Mouse (Mus musculus) liver, embryonic 12.5 days (tissue): ENCODE data around the gene Otud4. TPM values are rescaled to one million over a fixed set of nuclear protein-coding genes. Genes with fewer than 3 reads are reported as not detected.
A peak's percentile ranks its signal among the peaks of the same experiment; 100 is the strongest.
"Not testable (repeated sequence)": the region's sequence is repeated elsewhere in the genome, so short reads cannot be mapped to it uniquely, and the experiment has no call there.

Experiments used
- ATAC-seq: fragments of 200-750 bp; cut with Nextera tagmentation; 2 replicates; pipeline ENCODE4 v1.8.0; 2017; ENCODE audit warnings: moderate number of reproducible peaks, mild to moderate bottlenecking, moderate library complexity
- H3K27ac ChIP-seq: fragments of 300-500 bp; sonication (generic); 2 replicates; pipeline ENCODE4 v1.5.1; 2016; ENCODE audit warnings: mild to moderate bottlenecking
- H3K27me3 ChIP-seq: fragments of 300-500 bp; sonication (generic); replicated peaks from 2 replicates; pipeline ENCODE4 v1.6.1; 2016; ENCODE audit warnings: mild to moderate bottlenecking, moderate library complexity
- H3K36me3 ChIP-seq: fragments of 300-500 bp; sonication (generic); 2 replicates; pipeline ENCODE4 v1.6.1; 2016; ENCODE audit warnings: mild to moderate bottlenecking, moderate library complexity
- H3K4me1 ChIP-seq: fragments of 300-500 bp; sonication (generic); 2 replicates; pipeline ENCODE4 v1.6.1; 2016
- H3K4me2 ChIP-seq: fragments of 300-500 bp; sonication (generic); 2 replicates; pipeline ENCODE4 v1.6.1; 2016; ENCODE audit warnings: mild to moderate bottlenecking, moderate library complexity
- H3K4me3 ChIP-seq: fragments of 300-500 bp; sonication (generic); 2 replicates; pipeline ENCODE4 v1.5.1; 2016; ENCODE audit warnings: mild to moderate bottlenecking, moderate library complexity
- H3K9ac ChIP-seq: fragments of 300-500 bp; sonication (generic); 2 replicates; pipeline ENCODE4 v1.6.1; 2016; ENCODE audit warnings: mild to moderate bottlenecking, moderate library complexity
- H3K9me3 ChIP-seq: fragments of 300-500 bp; sonication (generic); replicated peaks from 2 replicates; pipeline ENCODE4 v1.6.1; 2016; ENCODE audit warnings: mild to moderate bottlenecking, moderate library complexity
- WGBS: fragments of 180-500 bp; shearing (Covaris S2); methylation state at CpG from one replicate; pipeline ENCODE4 v1.1.7; 2016; ENCODE audit not compliant: insufficient replicate concordance; 5-methylcytosine and 5-hydroxymethylcytosine counted together
- polyA plus RNA-seq: library from polyadenylated mRNA; unstranded; fragments of >200 nt; fragmentation: Nextera tagmentation; extraction: Ambion mirVana; gene quantifications from 2 replicates; pipeline ENCODE4 v1.2.1, GENCODE M21; 2016

Otud4 gene
- polyA plus RNA-seq = 17.2 and 17.7 TPM in 2 replicates

DNA sequence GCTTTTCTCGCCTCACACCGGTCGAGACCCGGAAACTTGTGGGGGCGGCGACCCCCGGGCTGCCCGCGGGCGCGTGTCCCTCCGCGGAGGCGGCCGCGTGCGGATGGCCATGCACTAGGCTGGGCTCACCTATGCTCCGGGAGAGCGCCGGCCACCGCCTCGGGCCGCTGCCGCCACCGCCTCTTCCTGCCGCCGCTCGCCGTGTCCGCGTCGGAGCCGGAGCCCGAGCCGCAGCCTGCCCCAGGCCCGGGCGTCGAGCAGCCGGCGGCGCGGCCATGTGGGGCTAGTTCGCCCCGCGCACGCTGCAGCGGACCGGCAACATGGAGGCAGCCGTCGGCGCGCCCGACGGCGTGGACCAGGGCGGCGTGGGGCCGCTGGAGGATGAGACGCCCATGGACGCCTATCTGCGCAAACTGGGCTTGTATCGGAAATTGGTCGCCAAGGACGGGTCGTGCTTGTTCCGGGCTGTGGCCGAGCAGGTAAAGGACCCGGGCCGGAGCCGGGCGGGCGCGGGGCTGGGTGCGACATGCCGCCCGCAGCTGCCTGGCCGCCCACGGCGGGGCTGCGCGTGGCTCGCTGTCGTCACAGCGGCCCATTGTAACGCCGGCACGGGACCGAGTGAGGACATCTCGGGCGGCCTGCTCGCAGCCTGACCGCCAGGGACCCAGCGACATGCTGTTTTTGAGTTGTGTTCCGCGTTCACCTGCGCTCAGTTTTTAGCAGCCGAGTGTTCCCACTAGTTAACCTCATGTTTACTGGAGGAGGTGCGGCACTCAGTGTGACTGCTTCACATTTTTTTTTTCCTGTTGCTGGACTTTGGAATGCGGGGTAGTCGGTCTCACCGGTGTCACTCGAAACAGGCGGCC lies at the start of gene Otud4:
Otud4 (plus strand) TSS at position 33 of the 866 bp plus-strand sequence.
- WGBS = under 1% methylated on average over 96 of the region's 103 CpGs

GRCm38 (mm10) chr8:79600962-79601361 lies 38.5 kb upstream of the Otud4 start:
- WGBS = 84% methylated on average over 1 of the region's 1 CpGs
- no peak overlapping the region for H3K4me3 ChIP-seq
- H3K27me3 ChIP-seq = no peaks in the 10 kb centered on the region
- no peak for ATAC-seq
- no peak overlapping the region for H3K9ac ChIP-seq
- H3K4me2 ChIP-seq = no peak overlapping the region
- no peaks in the 10 kb centered on the region for H3K36me3 ChIP-seq
- no peaks in the 10 kb centered on the region for H3K4me1 ChIP-seq
- no peak overlapping the region for H3K27ac ChIP-seq
- H3K9me3 ChIP-seq = no peaks in the 10 kb centered on the region

More for the DNA sequence above, at the start of gene Otud4:
- Histone ChIP-seq H3K9me3 (no peaks in the 10 kb centered on the region), H3K9ac (peak within 1 kb of the TSS; percentile 98), H3K4me2 (peak within 1 kb of the TSS; percentile 72), H3K27me3 (no peaks in the 10 kb centered on the region), H3K36me3 (peaks cover 20% of the 10 kb centered on the region), H3K27ac (peak within 1 kb of the TSS; percentile 98), H3K4me3 (peak within 1 kb of the TSS; percentile 97), H3K4me1 (peaks cover 43% of the 10 kb centered on the region)
- ATAC-seq = peak; percentile 39

DNA sequence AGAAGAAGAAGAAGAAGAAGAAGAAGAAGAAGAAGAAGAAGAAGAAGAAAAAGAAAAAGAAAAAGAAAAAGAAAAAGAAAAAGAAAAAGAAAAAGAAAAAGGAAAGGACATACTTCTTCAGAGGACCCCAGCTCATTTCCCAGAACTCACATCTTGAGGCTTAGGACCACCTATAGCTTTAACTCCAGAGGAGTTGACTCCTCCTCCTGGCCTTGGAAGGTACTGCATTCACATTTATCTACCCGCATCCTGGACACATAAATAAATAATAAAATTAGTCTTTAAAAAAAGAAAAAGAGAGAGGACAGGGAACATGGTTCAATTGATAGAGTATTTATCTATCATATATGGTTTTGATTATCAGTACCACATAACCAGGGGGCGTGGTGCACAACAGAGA lies 36.2 kb upstream of the Otud4 start:
- H3K9ac ChIP-seq, ATAC-seq, H3K27me3 ChIP-seq, H3K27ac ChIP-seq, H3K9me3 ChIP-seq, H3K4me3 ChIP-seq, H3K36me3 ChIP-seq, H3K4me1 ChIP-seq, H3K4me2 ChIP-seq: not testable (repeated sequence)
- 25% methylated on average over 2 of the region's 2 CpGs for WGBS

GRCm38 (mm10) chr8:79606225-79606624 lies 33.2 kb upstream of the Otud4 start:
- H3K27ac ChIP-seq = no peak overlapping the region
- H3K9me3 ChIP-seq = no peaks in the 10 kb centered on the region
- H3K27me3 ChIP-seq = no peaks in the 10 kb centered on the region
- no peak overlapping the region for H3K9ac ChIP-seq
- H3K4me2 ChIP-seq = no peak overlapping the region
- H3K36me3 ChIP-seq = no peaks in the 10 kb centered on the region
- H3K4me3 ChIP-seq = no peak overlapping the region
- ATAC-seq = no peak
- H3K4me1 ChIP-seq = 0 out of 2 replicates have a peak, but pooled peaks cover 3% of the 10 kb centered on the region

DNA sequence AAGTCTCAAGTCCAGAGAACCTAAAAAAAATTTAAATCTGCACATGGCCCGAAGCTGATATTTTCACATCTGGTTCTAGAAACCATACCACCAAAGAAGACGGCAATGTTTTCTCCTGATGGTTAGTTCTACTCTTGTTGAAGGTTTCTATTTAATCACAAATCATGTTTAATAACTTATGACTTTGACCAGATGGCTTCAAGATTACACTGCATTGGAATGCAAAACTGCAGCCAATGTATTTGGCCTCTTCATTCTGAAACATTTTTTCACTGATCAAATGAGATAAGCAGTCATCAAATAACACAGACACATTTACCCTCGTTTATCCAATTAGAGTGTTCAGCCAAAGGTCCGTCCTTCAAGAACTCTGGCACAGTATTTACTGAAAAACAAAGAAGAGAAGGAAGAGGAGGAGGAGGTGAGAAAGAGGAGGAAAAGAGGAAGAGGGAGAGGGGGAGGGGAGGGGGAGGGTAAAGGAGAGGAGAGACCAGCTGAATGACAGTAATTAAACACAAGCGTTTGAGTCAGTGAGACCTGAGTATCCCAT lies 32.6 kb upstream of the Otud4 start:
- Histone ChIP-seq H3K4me1 (0 out of 2 replicates have a peak, but pooled peaks cover 7% of the 10 kb centered on the region), H3K27me3 (no peaks in the 10 kb centered on the region), H3K9ac (no peak overlapping the region), H3K27ac (no peak overlapping the region), H3K4me3 (no peak overlapping the region), H3K4me2 (no peak overlapping the region), H3K36me3 (no peaks in the 10 kb centered on the region), H3K9me3 (no peaks in the 10 kb centered on the region)
- WGBS = 66% methylated on average over 5 of the region's 5 CpGs
- no peak for ATAC-seq

- no peak for ATAC-seq
- Histone ChIP-seq H3K4me2 (no peak overlapping the region), H3K27ac (no peak overlapping the region), H3K27me3 (no peaks in the 10 kb centered on the region), H3K4me3 (no peak overlapping the region), H3K9ac (no peak overlapping the region), H3K36me3 (no peaks in the 10 kb centered on the region), H3K4me1 (peaks cover 24% of the 10 kb centered on the region; the same call in 1 of the 2 replicates), H3K9me3 (no peaks in the 10 kb centered on the region)
- WGBS = 59% methylated on average over 3 of the region's 3 CpGs
Observed at GRCm38 (mm10) chr8:79608701-79609100, 30.7 kb upstream of the Otud4 start.

GRCm38 (mm10) chr8:79610268-79610667 lies 29.1 kb upstream of the Otud4 start:
- no peak overlapping the region for H3K9ac ChIP-seq
- ATAC-seq = no peak
- no peaks in the 10 kb centered on the region for H3K27me3 ChIP-seq
- H3K4me3 ChIP-seq = no peak overlapping the region
- H3K9me3 ChIP-seq = no peaks in the 10 kb centered on the region
- H3K4me2 ChIP-seq = no peak overlapping the region
- peaks cover 24% of the 10 kb centered on the region; the same call in 1 of the 2 replicates for H3K4me1 ChIP-seq
- H3K27ac ChIP-seq = no peak overlapping the region
- H3K36me3 ChIP-seq = no peaks in the 10 kb centered on the region

DNA sequence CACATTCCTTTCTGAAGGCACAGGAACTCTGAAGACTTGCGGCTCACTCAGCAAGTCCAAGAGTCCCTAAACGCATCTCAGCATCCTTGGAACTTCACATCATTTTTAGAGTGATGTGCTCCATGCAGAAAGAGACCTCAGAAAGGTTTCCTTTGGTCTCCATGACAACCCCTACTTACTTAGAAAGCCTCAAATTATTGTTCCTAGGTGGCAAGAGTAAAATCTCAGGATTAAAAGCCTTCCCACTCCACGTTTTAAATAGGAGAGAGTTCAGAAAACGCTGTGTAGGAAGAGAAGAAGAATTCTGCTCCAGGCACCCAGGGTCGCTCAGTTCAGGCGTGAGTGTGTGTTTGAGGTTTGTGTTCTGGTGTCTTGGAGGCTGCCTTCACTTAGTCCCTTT lies 27.1 kb upstream of the Otud4 start:
- H3K4me1 ChIP-seq = peaks cover 24% of the 10 kb centered on the region; the same call in 1 of the 2 replicates

GRCm38 (mm10) chr8:79612965-79613364 lies 26.5 kb upstream of the Otud4 start:
- Histone ChIP-seq H3K9me3 (no peaks in the 10 kb centered on the region), H3K27me3 (no peaks in the 10 kb centered on the region), H3K4me3 (no peak overlapping the region), H3K4me2 (no peak overlapping the region), H3K9ac (no peak overlapping the region), H3K27ac (no peak overlapping the region), H3K36me3 (no peaks in the 10 kb centered on the region), H3K4me1 (peaks cover 24% of the 10 kb centered on the region; the same call in 1 of the 2 replicates)
- WGBS = 14% methylated on average over 5 of the region's 5 CpGs
- peak; percentile 58; the same call in 1 of the 2 replicates for ATAC-seq

More for the DNA sequence above, 27.1 kb upstream of the Otud4 start:
- H3K4me3 ChIP-seq = no peak overlapping the region
- H3K9me3 ChIP-seq = no peaks in the 10 kb centered on the region
- ATAC-seq = no peak
- H3K27me3 ChIP-seq = no peaks in the 10 kb centered on the region
- 66% methylated on average over 6 of the region's 6 CpGs for WGBS
- H3K27ac ChIP-seq = no peak overlapping the region
- no peak overlapping the region for H3K9ac ChIP-seq
- no peaks in the 10 kb centered on the region for H3K36me3 ChIP-seq
- H3K4me2 ChIP-seq = no peak overlapping the region

GRCm38 (mm10) chr8:79615741-79616350 lies 23.6 kb upstream of the Otud4 start:
- Histone ChIP-seq H3K4me1 (peaks cover 50% of the 10 kb centered on the region), H3K36me3 (no peaks in the 10 kb centered on the region), H3K4me3 (no peak overlapping the region), H3K9me3 (no peaks in the 10 kb centered on the region), H3K27me3 (no peaks in the 10 kb centered on the region), H3K27ac (no peak overlapping the region), H3K9ac (no peak overlapping the region), H3K4me2 (no peak overlapping the region)
- WGBS = 69% methylated on average over 6 of the region's 6 CpGs
- ATAC-seq = 0 out of 2 replicates have a peak, but pooled peaks have one; percentile 33

DNA sequence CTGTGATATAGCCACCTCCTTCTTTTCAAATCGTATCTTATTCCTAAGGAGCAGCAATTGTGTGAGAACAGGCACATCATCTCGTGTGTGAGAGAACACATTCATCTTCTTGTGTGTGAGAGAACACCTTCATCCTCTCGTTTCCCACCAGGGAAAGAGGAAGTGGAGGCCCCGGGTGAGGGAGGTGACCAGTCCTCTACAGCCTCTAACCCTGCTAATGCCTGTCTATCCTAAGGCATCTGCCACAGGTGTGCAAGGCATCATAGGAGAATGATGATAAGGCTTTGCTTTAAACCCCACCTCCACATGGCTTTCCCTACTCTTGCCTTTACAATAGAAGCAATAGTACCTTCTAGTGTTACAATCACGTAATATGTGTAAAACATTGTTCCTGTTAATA lies 20.5 kb upstream of the Otud4 start:
- Histone ChIP-seq H3K36me3 (no peaks in the 10 kb centered on the region), H3K27ac (no peak overlapping the region), H3K4me3 (no peak overlapping the region), H3K9ac (no peak overlapping the region), H3K27me3 (no peaks in the 10 kb centered on the region), H3K9me3 (no peaks in the 10 kb centered on the region), H3K4me2 (no peak overlapping the region), H3K4me1 (peaks cover 36% of the 10 kb centered on the region)
- WGBS = 38% methylated on average over 5 of the region's 5 CpGs
- ATAC-seq = no peak

GRCm38 (mm10) chr8:79619353-79619752 lies 20.1 kb upstream of the Otud4 start:
- no peak overlapping the region for H3K9ac ChIP-seq
- H3K4me3 ChIP-seq = no peak overlapping the region
- H3K36me3 ChIP-seq = no peaks in the 10 kb centered on the region
- H3K27me3 ChIP-seq = no peaks in the 10 kb centered on the region
- H3K27ac ChIP-seq = no peak overlapping the region
- H3K4me1 ChIP-seq = peaks cover 36% of the 10 kb centered on the region
- H3K9me3 ChIP-seq = no peaks in the 10 kb centered on the region
- 53% methylated on average over 2 of the region's 2 CpGs for WGBS
- H3K4me2 ChIP-seq = no peak overlapping the region; the same call in 1 of the 2 replicates
- ATAC-seq = no peak
